7 mouse cellular contexts compared by ENCODE assay signal in the genomic region with DNA sequence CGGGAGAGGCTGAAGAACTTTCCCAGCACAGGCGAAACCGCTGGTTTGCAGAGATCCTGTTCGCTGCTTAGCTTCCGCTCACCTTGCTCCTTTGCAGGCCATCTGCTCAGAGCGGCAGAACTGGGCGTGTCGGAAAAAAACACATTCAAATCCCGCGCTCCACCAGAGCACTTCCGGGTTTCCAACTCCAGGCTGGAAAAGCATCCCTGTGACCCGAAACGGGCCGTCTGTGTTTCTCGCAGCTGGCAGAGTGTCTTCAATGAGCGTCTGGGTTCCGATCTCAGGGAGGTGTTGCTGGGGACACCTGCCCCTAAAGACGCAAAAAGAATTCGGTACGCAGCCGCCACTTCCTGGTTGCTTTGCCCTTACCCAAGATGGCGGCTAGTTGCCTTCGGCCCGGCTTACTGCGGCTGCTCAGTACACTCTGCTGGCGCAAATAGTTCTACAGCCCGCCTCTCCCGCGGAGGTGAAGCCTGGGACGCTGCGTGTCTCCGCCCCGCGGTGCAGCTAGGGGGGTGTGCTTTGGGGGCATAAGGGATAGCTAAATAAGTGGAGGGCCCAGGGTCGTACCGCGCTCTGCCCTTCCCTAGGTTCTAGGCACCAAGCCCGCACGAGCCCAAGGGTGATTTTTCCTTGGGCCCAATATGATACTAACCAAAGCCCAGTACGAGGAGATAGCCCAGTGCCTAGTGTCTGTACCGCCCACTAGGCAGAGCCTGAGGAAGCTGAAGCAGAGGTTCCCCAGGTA. TPM values are rescaled to one million over a fixed set of nuclear protein-coding genes. Genes with fewer than 3 reads are reported as not detected.
A peak's percentile ranks its signal among the peaks of the same experiment; 100 is the strongest.
DNase-seq lines count a peak whose midpoint lies in the region; ATAC-seq lines count a peak whose summit lies in the region.

A gene (plus strand): TSS at position 476 of the 748 bp plus-strand sequence.

- WGBS in embryonic facial prominence, embryonic 11.5 days = under 1% methylated on average over 41 of the region's 41 CpGs
- WGBS in limb, embryonic 11.5 days = under 1% methylated on average over 41 of the region's 41 CpGs
- under 1% methylated on average over 41 of the region's 41 CpGs for WGBS in midbrain, embryonic 14.5 days

- no peaks in the 10 kb centered on the region for H3K9me3 ChIP-seq in embryonic facial prominence, embryonic 11.5 days (replicated peaks; ENCODE audit: control insufficient read depth, low read length)
- no peaks in the 10 kb centered on the region for H3K9me3 ChIP-seq in limb, embryonic 11.5 days (ENCODE audit: control insufficient read depth, low read length)
- no peaks in the 10 kb centered on the region for H3K9me3 ChIP-seq in midbrain, embryonic 14.5 days (ENCODE audit: control insufficient read depth, low read length)

- 0 out of 2 replicates have a peak within 1 kb of the TSS, but pooled peaks have one; percentile 38 for H3K27ac ChIP-seq in embryonic facial prominence, embryonic 11.5 days (replicated peaks; ENCODE audit: low read depth, low read length)
- H3K27ac ChIP-seq in limb, embryonic 11.5 days (replicated peaks; ENCODE audit: low read depth, low read length) = no peak within 1 kb of the TSS; the same call in 1 of the 2 replicates
- H3K27ac ChIP-seq in midbrain, embryonic 14.5 days (replicated peaks; ENCODE audit: low read depth, low read length) = no peak within 1 kb of the TSS

- peak within 1 kb of the TSS; percentile 62 for H3K4me3 ChIP-seq in embryonic facial prominence, embryonic 11.5 days (ENCODE audit: low read depth, low read length)
- peak within 1 kb of the TSS; percentile 72 for H3K4me3 ChIP-seq in limb, embryonic 11.5 days (ENCODE audit: low read depth, low read length)
- peak within 1 kb of the TSS; percentile 64 for H3K4me3 ChIP-seq in midbrain, embryonic 14.5 days (replicated peaks; ENCODE audit: low read depth, low read length)

- peak within 1 kb of the TSS; percentile 66 for H3K4me2 ChIP-seq in embryonic facial prominence, embryonic 11.5 days (ENCODE audit: low read depth, low read length)
- H3K4me2 ChIP-seq in limb, embryonic 11.5 days (ENCODE audit: low read depth, severe bottlenecking) = peak within 1 kb of the TSS; percentile 43
- peak within 1 kb of the TSS; percentile 67 for H3K4me2 ChIP-seq in midbrain, embryonic 14.5 days (ENCODE audit: low read length)

- peak; percentile 96 for ATAC-seq in embryonic facial prominence, embryonic 11.5 days (replicated peaks; ENCODE audit: insufficient number of reproducible peaks, low FRiP score, low TSS enrichment, low read depth)
- peak; percentile 91 for ATAC-seq in limb, embryonic 11.5 days (ENCODE audit: insufficient number of reproducible peaks, low FRiP score, low TSS enrichment, low read depth)
- peak; percentile 96 for ATAC-seq in midbrain, embryonic 14.5 days (ENCODE audit: low FRiP score, low TSS enrichment)

- H3K36me3 ChIP-seq in embryonic facial prominence, embryonic 11.5 days (replicated peaks; ENCODE audit: control insufficient read depth, insufficient read depth, low read depth, low read length) = no peaks in the 10 kb centered on the region
- no peaks in the 10 kb centered on the region for H3K36me3 ChIP-seq in limb, embryonic 11.5 days (ENCODE audit: control insufficient read depth, insufficient read depth, low read length)
- no peaks in the 10 kb centered on the region for H3K36me3 ChIP-seq in midbrain, embryonic 14.5 days (ENCODE audit: control insufficient read depth, insufficient read depth, low read length)

- H3K4me1 ChIP-seq in embryonic facial prominence, embryonic 11.5 days (ENCODE audit: control insufficient read depth, insufficient read depth, low read length) = no peaks in the 10 kb centered on the region; the same call in 1 of the 2 replicates
- H3K4me1 ChIP-seq in limb, embryonic 11.5 days (ENCODE audit: control insufficient read depth, insufficient read depth, low read length) = peaks cover 5% of the 10 kb centered on the region; the same call in 1 of the 2 replicates
- H3K4me1 ChIP-seq in midbrain, embryonic 14.5 days (ENCODE audit: control insufficient read depth, insufficient read depth, low read length) = peaks cover 9% of the 10 kb centered on the region

- H3K27me3 ChIP-seq in embryonic facial prominence, embryonic 11.5 days (ENCODE audit: control insufficient read depth, insufficient read depth, low read length) = no peaks in the 10 kb centered on the region
- no peaks in the 10 kb centered on the region for H3K27me3 ChIP-seq in limb, embryonic 11.5 days (ENCODE audit: control insufficient read depth, insufficient read depth, low read length)
- no peaks in the 10 kb centered on the region for H3K27me3 ChIP-seq in midbrain, embryonic 14.5 days (ENCODE audit: control insufficient read depth, insufficient read depth, low read length)

- DNase-seq in adrenal gland, postnatal 14 days = peak; percentile 91
- peak; percentile 91 for DNase-seq in embryonic facial prominence, embryonic 11.5 days (ENCODE audit: low spot score)
- DNase-seq in heart, adult 11 months = peak; percentile 98
- DNase-seq in kidney, adult 18-20 months = peak; percentile 93
- peak; percentile 91 for DNase-seq in limb, embryonic 11.5 days (ENCODE audit: low spot score)
- DNase-seq in midbrain, embryonic 14.5 days = peak; percentile 93
- peak; percentile 81 to 88 for DNase-seq in spleen, adult 18-20 months

- peak within 1 kb of the TSS; percentile 75 for H3K9ac ChIP-seq in embryonic facial prominence, embryonic 11.5 days (replicated peaks; ENCODE audit: low read length)
- H3K9ac ChIP-seq in limb, embryonic 11.5 days (ENCODE audit: low read length) = peak within 1 kb of the TSS; percentile 46
- peak within 1 kb of the TSS; percentile 67 for H3K9ac ChIP-seq in midbrain, embryonic 14.5 days (replicated peaks; ENCODE audit: low read length)

RNA-seq across cellular contexts. Expression of the gene that starts here (rescaled TPM):
- 4.0 and 4.6 TPM in 2 replicates for total RNA-seq in adrenal gland, postnatal 14 days (2021)
- polyA plus RNA-seq in embryonic facial prominence, embryonic 11.5 days (2014; fragmentation: Nextera tagmentation; extraction: Ambion mirVana) = 21.1 and 22.9 TPM in 2 replicates
- 13.4 and 13.6 TPM in 2 replicates for polyA plus RNA-seq in limb, embryonic 11.5 days (2014; fragmentation: Nextera tagmentation; extraction: Ambion mirVana)
- polyA plus RNA-seq in midbrain, embryonic 14.5 days (2014; fragmentation: Nextera tagmentation; extraction: Ambion mirVana) = 10.4 and 15.7 TPM in 2 replicates
